Mouse (Mus musculus) lung, adult 2 months (tissue): ENCODE measurements at regions not wholly inside any gene's neighbourhood (a gene's known extent, or its start where the extent isn't known, plus 50 kb on each side); places are given as distances from the start of the nearest gene placed in this dataset.

Experiments
- CTCF ChIP-seq: fragments of 200-500 bp; IDR thresholded peaks from 2 replicates; pipeline ENCODE4 v1.5.1; 2011; ENCODE audit warnings: mild to moderate bottlenecking, low read length, control low read depth; ENCODE audit not compliant: insufficient read depth
- POLR2A ChIP-seq: fragments of 200-500 bp; IDR thresholded peaks from 2 replicates; pipeline ENCODE4 v1.6.1; 2011; ENCODE audit warnings: low read depth, mild to moderate bottlenecking, control low read depth, low read length, borderline replicate concordance; ENCODE audit errors: extremely low read depth

GRCm38 (mm10) chr16:9439891-9440290 lies 555.5 kb downstream of the Grin2a start:
- TF ChIP-seq CTCF (no peak), POLR2A (no peak)
